Mouse (Mus musculus) limb, embryonic 14.5 days (tissue): Measurements from ENCODE around the gene Kcnq2. TPM values are rescaled to one million over a fixed set of nuclear protein-coding genes. Genes with fewer than 3 reads are reported as not detected.

Source experiments
- ATAC-seq: fragments of 200-750 bp; cut with Nextera tagmentation; 2 replicates; pipeline ENCODE4 v1.8.0; 2017; ENCODE audit warnings: low read depth, moderate number of reproducible peaks, moderate TSS enrichment; ENCODE audit not compliant: low FRiP score
- DNase-seq: peaks from one replicate; pipeline ENCODE4 v3.0.0-alpha.2; 2015; ENCODE audit warnings: low spot score
- H3K27ac ChIP-seq: fragments of 300-500 bp; sonication (generic); replicated peaks from 2 replicates; pipeline ENCODE4 v1.5.1; 2014; ENCODE audit warnings: low read depth, mild to moderate bottlenecking, low read length, moderate library complexity, mixed read lengths
- H3K27me3 ChIP-seq: fragments of 300-500 bp; sonication (generic); 2 replicates; pipeline ENCODE4 v1.6.1; 2014; ENCODE audit warnings: low read length, mixed read lengths; ENCODE audit not compliant: control insufficient read depth, insufficient read depth
- H3K36me3 ChIP-seq: fragments of 300-500 bp; sonication (generic); 2 replicates; pipeline ENCODE4 v1.6.1; 2014; ENCODE audit warnings: mild to moderate bottlenecking, low read length, moderate library complexity, mixed read lengths; ENCODE audit not compliant: control insufficient read depth, insufficient read depth
- H3K4me1 ChIP-seq: fragments of 300-500 bp; sonication (generic); 2 replicates; pipeline ENCODE4 v1.6.1; 2014; ENCODE audit warnings: antibody characterized with exemption, low read length, mixed read lengths; ENCODE audit not compliant: control insufficient read depth, insufficient read depth
- H3K4me2 ChIP-seq: fragments of 300-500 bp; sonication (generic); replicated peaks from 2 replicates; pipeline ENCODE4 v1.6.1; 2014; ENCODE audit warnings: low read depth, mild to moderate bottlenecking, low read length, moderate library complexity; ENCODE audit not compliant: severe bottlenecking
- H3K4me3 ChIP-seq: fragments of 300-500 bp; sonication (generic); replicated peaks from 2 replicates; pipeline ENCODE4 v1.5.1; 2014; ENCODE audit warnings: low read length
- H3K9ac ChIP-seq: fragments of 300-500 bp; sonication (generic); 2 replicates; pipeline ENCODE4 v1.6.1; 2014; ENCODE audit warnings: mild to moderate bottlenecking, low read depth, low read length, moderate library complexity; ENCODE audit not compliant: severe bottlenecking
- H3K9me3 ChIP-seq: fragments of 300-500 bp; sonication (generic); 2 replicates; pipeline ENCODE4 v1.6.1; 2016; ENCODE audit warnings: low read length; ENCODE audit not compliant: control insufficient read depth
- POLR2A ChIP-seq: fragments of 200-500 bp; IDR thresholded peaks from 2 replicates; pipeline ENCODE4 v1.8.0; 2012; ENCODE audit warnings: inconsistent platforms, mild to moderate bottlenecking, moderate library complexity, borderline replicate concordance; ENCODE audit not compliant: insufficient read depth, insufficient read length; ENCODE audit errors: extremely low read depth
- WGBS: fragments of 180-500 bp; shearing (Covaris S2); extraction: QIAGEN DNeasy Blood & Tissue Kit; methylation state at CpG from one replicate; pipeline ENCODE4 v1.1.7; 2014; 5-methylcytosine and 5-hydroxymethylcytosine counted together
- polyA plus RNA-seq, 2 experiments: library from polyadenylated mRNA; depleted of rRNA in 1 of 2; stranded (reverse) in 1 of 2; unstranded in 1 of 2; fragments of >200 nt; fragmentation: Nextera tagmentation in 1 of 2; extraction: Ambion mirVana in 1 of 2; gene quantifications; 2 replicates each; pipeline versions ENCODE4 v1.2.1 to v1.2.3; 2012 to 2014

Gene Kcnq2
- polyA plus RNA-seq, 2 experiments = 0.28 TPM; not detected in 1

- 39% methylated on average over 3 of the region's 3 CpGs for WGBS
These were observed 7.3 kb downstream of the Kcnq2 start for GRCm38 (mm10) chr2:181127786-181128185.

DNA sequence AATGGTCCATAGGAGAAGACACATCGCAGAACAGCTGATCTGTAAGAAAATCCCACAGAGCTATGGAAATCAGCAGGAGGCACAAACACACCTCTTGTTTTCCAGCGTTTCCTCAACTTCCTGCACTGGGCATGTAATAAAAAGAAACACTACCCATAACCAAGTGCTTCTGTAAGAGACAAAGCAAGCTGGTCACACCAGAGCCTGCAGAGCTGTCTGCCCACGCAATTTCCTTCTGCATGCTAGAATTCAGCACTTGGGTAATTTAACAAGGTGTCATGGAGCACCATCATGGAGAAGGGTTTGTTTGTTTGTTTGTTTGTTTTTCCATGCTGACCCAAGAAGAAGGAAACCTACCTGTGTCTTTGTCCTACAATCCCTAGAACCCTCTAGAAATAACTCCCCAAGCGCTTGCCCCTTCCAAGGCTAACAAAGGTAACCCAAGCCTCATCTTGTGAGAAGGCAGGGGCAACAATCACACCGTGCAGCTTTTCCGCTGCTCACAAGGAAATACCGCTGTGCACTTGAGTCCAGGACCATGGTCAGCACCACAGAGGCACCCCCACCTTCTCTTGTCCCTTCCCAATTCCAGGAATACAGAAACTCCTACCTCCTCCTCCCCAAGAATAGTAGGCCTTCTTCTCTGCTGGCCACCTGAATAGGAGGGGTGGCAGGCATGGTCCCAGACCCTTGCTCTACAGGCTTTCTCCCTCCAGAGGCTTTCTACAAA is 9.2 kb downstream of the Kcnq2 start:
- 44% methylated on average over 7 of the region's 7 CpGs for WGBS
- no peak for TF ChIP-seq POLR2A
- Histone ChIP-seq H3K36me3 (no peaks in the 10 kb centered on the region), H3K27me3 (no peaks in the 10 kb centered on the region), H3K9ac (no peak overlapping the region), H3K4me2 (no peak overlapping the region), H3K9me3 (no peaks in the 10 kb centered on the region), H3K4me3 (no peak overlapping the region), H3K27ac (no peak overlapping the region), H3K4me1 (no peaks in the 10 kb centered on the region)
- ATAC-seq (no peak), DNase-seq (no peak)

More at GRCm38 (mm10) chr2:181127786-181128185, 7.3 kb downstream of the Kcnq2 start:
- Histone ChIP-seq H3K36me3 (no peaks in the 10 kb centered on the region), H3K4me3 (no peak overlapping the region), H3K9me3 (no peaks in the 10 kb centered on the region), H3K27me3 (no peaks in the 10 kb centered on the region), H3K27ac (no peak overlapping the region), H3K4me1 (no peaks in the 10 kb centered on the region), H3K9ac (no peak overlapping the region), H3K4me2 (no peak overlapping the region)
- DNase-seq = no peak
- TF ChIP-seq POLR2A = no peak
- no peak for ATAC-seq

DNA sequence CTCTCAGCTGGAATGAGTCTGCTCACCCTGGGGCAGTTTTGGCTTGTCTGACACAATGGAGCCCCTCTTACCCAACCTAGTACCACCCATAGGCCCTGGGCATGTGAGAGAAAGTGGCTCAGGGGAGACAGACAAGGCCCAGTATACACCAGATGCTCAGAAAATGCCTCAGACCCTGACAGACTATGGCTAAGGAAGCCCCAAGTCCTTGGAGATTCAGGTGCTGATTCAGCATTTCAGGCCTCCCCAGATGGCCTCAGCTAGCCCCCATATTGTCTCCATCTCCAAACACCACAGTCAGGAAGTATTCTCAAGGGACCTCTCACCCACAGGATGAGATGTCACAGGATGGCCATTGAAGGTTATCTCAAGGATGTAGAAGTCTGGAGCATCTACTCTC is 12.5 kb downstream of the Kcnq2 start:
- no peak for ATAC-seq
- H3K4me3 ChIP-seq = no peak overlapping the region
- H3K9me3 ChIP-seq = no peaks in the 10 kb centered on the region
- H3K4me1 ChIP-seq = no peaks in the 10 kb centered on the region
- no peak overlapping the region for H3K27ac ChIP-seq
- no peak for TF ChIP-seq POLR2A
- H3K36me3 ChIP-seq = no peaks in the 10 kb centered on the region
- DNase-seq = no peak
- no peak overlapping the region for H3K9ac ChIP-seq
- no peak overlapping the region for H3K4me2 ChIP-seq
- no peaks in the 10 kb centered on the region for H3K27me3 ChIP-seq

DNA sequence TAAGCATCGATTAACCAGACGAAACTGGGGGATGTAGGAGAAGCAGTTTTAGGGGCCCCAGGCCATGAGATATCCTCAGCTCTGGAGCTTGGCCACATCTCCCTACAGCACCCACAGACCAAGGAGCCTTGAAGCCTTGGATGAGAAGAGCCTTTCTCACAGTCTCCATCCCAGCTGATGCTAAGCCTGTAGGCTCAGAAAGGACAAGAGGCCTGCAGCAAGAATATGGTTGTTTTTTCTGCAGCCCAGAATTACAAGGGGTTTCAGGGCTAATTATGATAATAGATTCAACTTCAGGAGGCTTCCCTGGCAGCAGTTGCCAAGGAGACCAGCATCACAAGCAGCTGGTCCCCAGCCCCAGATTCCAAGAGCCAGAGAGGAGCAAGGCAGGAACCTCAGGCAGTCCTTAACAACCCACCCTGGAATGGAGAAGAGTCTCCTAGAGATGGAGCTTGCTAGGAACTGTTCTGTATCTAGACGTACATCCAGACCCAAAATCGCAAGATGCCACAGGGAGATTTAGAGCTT is 14.1 kb downstream of the Kcnq2 start:
- Histone ChIP-seq H3K9ac (no peak overlapping the region), H3K4me2 (no peak overlapping the region), H3K27me3 (no peaks in the 10 kb centered on the region), H3K9me3 (no peaks in the 10 kb centered on the region), H3K4me3 (no peak overlapping the region), H3K4me1 (no peaks in the 10 kb centered on the region), H3K36me3 (no peaks in the 10 kb centered on the region), H3K27ac (no peak overlapping the region)
- TF ChIP-seq POLR2A = no peak
- no peak for DNase-seq
- no peak for ATAC-seq
- 85% methylated on average over 4 of the region's 4 CpGs for WGBS

DNA sequence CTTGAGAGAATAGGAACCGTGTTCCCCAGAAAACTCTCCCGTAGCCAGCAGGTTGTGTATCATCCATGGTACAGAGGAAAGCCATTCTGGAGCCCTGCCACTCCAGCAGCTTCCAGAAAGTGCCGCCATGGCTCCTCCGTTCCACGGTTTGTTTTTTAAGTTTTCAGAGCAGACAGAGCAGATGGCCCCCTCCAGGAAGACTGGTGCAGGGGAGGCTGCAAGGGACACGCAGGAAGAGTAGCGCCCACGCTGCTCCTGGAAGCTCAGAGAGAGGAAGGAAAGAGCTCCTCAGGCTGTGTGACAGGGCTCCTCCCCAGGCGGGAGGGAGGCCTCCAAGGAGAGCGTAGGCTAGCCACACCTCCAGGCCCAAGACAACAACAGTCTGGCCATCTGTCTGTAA is 15.1 kb downstream of the Kcnq2 start:
- DNase-seq (no peak), ATAC-seq (no peak)
- no peak for TF ChIP-seq POLR2A
- H3K9ac ChIP-seq = no peak overlapping the region
- WGBS = 27% methylated on average over 10 of the region's 10 CpGs
- H3K36me3 ChIP-seq = no peaks in the 10 kb centered on the region
- no peak overlapping the region for H3K27ac ChIP-seq
- H3K27me3 ChIP-seq = no peaks in the 10 kb centered on the region
- H3K9me3 ChIP-seq = no peaks in the 10 kb centered on the region
- H3K4me1 ChIP-seq = no peaks in the 10 kb centered on the region
- H3K4me3 ChIP-seq = no peak overlapping the region
- no peak overlapping the region for H3K4me2 ChIP-seq
